Mouse (Mus musculus) limb, embryonic 14.5 days (tissue): ENCODE data around the gene Ankrd6. TPM values are rescaled to one million over a fixed set of nuclear protein-coding genes. Genes with fewer than 3 reads are reported as not detected.
A peak's percentile ranks its signal among the peaks of the same experiment; 100 is the strongest.

Source experiments
- ATAC-seq: fragments of 200-750 bp; cut with Nextera tagmentation; 2 replicates; pipeline ENCODE4 v1.8.0; 2017; ENCODE audit warnings: low read depth, moderate number of reproducible peaks, moderate TSS enrichment; ENCODE audit not compliant: low FRiP score
- DNase-seq: peaks from one replicate; pipeline ENCODE4 v3.0.0-alpha.2; 2015; ENCODE audit warnings: low spot score
- H3K27ac ChIP-seq: fragments of 300-500 bp; sonication (generic); replicated peaks from 2 replicates; pipeline ENCODE4 v1.5.1; 2014; ENCODE audit warnings: low read depth, mild to moderate bottlenecking, low read length, moderate library complexity, mixed read lengths
- H3K27me3 ChIP-seq: fragments of 300-500 bp; sonication (generic); 2 replicates; pipeline ENCODE4 v1.6.1; 2014; ENCODE audit warnings: low read length, mixed read lengths; ENCODE audit not compliant: control insufficient read depth, insufficient read depth
- H3K36me3 ChIP-seq: fragments of 300-500 bp; sonication (generic); 2 replicates; pipeline ENCODE4 v1.6.1; 2014; ENCODE audit warnings: mild to moderate bottlenecking, low read length, moderate library complexity, mixed read lengths; ENCODE audit not compliant: control insufficient read depth, insufficient read depth
- H3K4me1 ChIP-seq: fragments of 300-500 bp; sonication (generic); 2 replicates; pipeline ENCODE4 v1.6.1; 2014; ENCODE audit warnings: antibody characterized with exemption, low read length, mixed read lengths; ENCODE audit not compliant: control insufficient read depth, insufficient read depth
- H3K4me2 ChIP-seq: fragments of 300-500 bp; sonication (generic); replicated peaks from 2 replicates; pipeline ENCODE4 v1.6.1; 2014; ENCODE audit warnings: low read depth, mild to moderate bottlenecking, low read length, moderate library complexity; ENCODE audit not compliant: severe bottlenecking
- H3K4me3 ChIP-seq: fragments of 300-500 bp; sonication (generic); replicated peaks from 2 replicates; pipeline ENCODE4 v1.5.1; 2014; ENCODE audit warnings: low read length
- H3K9ac ChIP-seq: fragments of 300-500 bp; sonication (generic); 2 replicates; pipeline ENCODE4 v1.6.1; 2014; ENCODE audit warnings: mild to moderate bottlenecking, low read depth, low read length, moderate library complexity; ENCODE audit not compliant: severe bottlenecking
- H3K9me3 ChIP-seq: fragments of 300-500 bp; sonication (generic); 2 replicates; pipeline ENCODE4 v1.6.1; 2016; ENCODE audit warnings: low read length; ENCODE audit not compliant: control insufficient read depth
- POLR2A ChIP-seq: fragments of 200-500 bp; IDR thresholded peaks from 2 replicates; pipeline ENCODE4 v1.8.0; 2012; ENCODE audit warnings: inconsistent platforms, mild to moderate bottlenecking, moderate library complexity, borderline replicate concordance; ENCODE audit not compliant: insufficient read depth, insufficient read length; ENCODE audit errors: extremely low read depth
- WGBS: fragments of 180-500 bp; shearing (Covaris S2); extraction: QIAGEN DNeasy Blood & Tissue Kit; methylation state at CpG from one replicate; pipeline ENCODE4 v1.1.7; 2014; 5-methylcytosine and 5-hydroxymethylcytosine counted together
- polyA plus RNA-seq, 2 experiments: library from polyadenylated mRNA; depleted of rRNA in 1 of 2; stranded (reverse) in 1 of 2; unstranded in 1 of 2; fragments of >200 nt; fragmentation: Nextera tagmentation in 1 of 2; extraction: Ambion mirVana in 1 of 2; gene quantifications; 2 replicates each; pipeline versions ENCODE4 v1.2.1 to v1.2.3; 2012 to 2014

The Ankrd6 gene
- polyA plus RNA-seq, 2 experiments, result 4.9 to 10.9 TPM

DNA sequence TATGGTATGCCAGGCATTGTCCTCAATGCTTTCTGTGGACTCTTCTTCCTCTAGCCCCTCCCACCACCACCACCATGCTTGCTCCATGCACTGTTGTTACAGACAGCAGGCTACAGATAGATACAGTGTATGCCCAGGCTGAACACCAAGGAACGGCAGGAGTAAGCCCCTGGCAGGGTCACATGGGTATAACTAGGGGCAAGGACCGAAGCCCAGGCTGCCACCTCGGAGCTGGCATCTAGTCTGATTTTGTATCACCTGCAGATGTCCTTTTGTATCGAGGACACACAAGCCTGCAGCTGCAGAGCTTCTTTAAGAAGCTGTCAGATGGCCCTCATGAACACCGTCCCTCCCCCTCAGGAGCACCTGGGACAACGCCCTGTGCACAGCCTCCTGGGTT is 97.8 kb downstream of the Ankrd6 start:
- Histone ChIP-seq H3K4me1 (peaks cover 6% of the 10 kb centered on the region), H3K27me3 (no peaks in the 10 kb centered on the region), H3K9ac (no peak overlapping the region), H3K4me3 (no peak overlapping the region), H3K9me3 (no peaks in the 10 kb centered on the region), H3K4me2 (no peak overlapping the region), H3K36me3 (no peaks in the 10 kb centered on the region), H3K27ac (0 out of 2 replicates have a peak overlapping the region, but pooled peaks have one; percentile 13)
- 74% methylated on average over 6 of the region's 6 CpGs for WGBS
- no peak for TF ChIP-seq POLR2A
- ATAC-seq (no peak), DNase-seq (no peak)

DNA sequence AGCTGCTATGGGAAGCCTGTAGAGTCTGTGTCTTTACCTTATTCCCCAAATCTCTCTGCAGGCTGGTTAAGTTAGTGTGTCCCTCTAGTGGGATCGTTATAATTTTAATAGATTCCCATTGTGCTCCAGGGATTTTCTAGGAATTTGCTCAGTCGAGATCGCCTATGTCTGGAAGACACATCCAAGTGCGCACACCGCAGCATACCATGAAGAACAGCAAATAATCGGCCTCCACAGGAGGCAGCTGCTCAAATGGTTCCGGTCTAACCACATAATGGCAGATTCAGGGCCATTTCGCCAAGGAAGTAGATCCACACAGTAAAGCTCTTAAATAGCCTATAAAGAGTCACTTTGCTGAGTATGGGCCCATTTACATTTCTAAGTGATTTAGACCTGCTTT is 98.3 kb downstream of the Ankrd6 start:
- Histone ChIP-seq H3K27ac (no peak overlapping the region), H3K4me1 (peaks cover 6% of the 10 kb centered on the region), H3K36me3 (no peaks in the 10 kb centered on the region), H3K9ac (no peak overlapping the region), H3K4me2 (no peak overlapping the region), H3K9me3 (no peaks in the 10 kb centered on the region), H3K27me3 (no peaks in the 10 kb centered on the region), H3K4me3 (no peak overlapping the region)
- WGBS, result 40% methylated on average over 8 of the region's 8 CpGs
- TF ChIP-seq POLR2A, result no peak
- DNase-seq (no peak), ATAC-seq (no peak)

DNA sequence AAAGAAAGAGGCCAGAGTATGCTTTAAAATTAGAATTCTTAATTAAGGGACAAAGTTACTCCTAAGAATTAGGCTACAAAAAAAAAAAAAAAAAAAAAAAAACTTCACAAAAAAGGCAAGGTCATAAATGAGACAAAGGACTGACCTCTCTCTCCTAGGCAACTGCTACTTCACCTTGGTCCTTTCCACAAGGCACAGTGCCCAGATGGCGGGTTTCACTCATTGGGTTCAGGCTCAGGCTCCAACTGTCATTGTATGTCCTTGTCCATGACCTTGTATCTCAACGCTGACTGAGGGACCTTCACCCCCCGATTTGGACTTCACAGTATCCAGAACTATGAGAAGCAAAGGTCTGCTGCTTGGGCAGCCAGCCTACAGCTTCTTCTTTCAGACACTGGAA is 112.2 kb downstream of the Ankrd6 start:
- H3K9me3 ChIP-seq, result no peaks in the 10 kb centered on the region
- no peak overlapping the region for H3K4me3 ChIP-seq
- H3K36me3 ChIP-seq, result no peaks in the 10 kb centered on the region
- H3K27me3 ChIP-seq, result no peaks in the 10 kb centered on the region
- H3K9ac ChIP-seq, result no peak overlapping the region
- no peak for DNase-seq
- 88% methylated on average over 3 of the region's 3 CpGs for WGBS
- H3K27ac ChIP-seq, result no peak overlapping the region
- TF ChIP-seq POLR2A, result no peak
- no peak for ATAC-seq
- H3K4me1 ChIP-seq, result no peaks in the 10 kb centered on the region
- no peak overlapping the region for H3K4me2 ChIP-seq

DNA sequence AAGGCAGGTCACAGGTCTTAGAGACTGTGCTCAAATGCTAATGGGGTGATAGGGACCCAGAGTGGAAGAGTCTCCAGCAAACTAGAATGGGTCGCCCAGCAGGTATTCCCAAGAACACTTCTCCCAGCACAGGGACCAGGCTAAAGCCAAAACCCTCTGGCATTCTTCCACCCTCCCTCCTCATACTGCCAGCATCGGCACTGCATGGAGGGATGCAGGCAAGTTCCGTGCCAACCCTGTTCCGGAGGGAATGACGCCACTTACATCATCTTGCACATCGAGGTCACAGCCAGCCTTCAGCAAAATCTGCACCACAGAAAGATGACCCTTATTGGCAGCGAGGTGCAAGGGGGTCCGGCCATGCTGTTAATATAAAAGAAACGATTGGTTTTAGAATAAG is 114.6 kb downstream of the Ankrd6 start:
- Histone ChIP-seq H3K9me3 (no peaks in the 10 kb centered on the region), H3K9ac (no peak overlapping the region), H3K4me1 (no peaks in the 10 kb centered on the region), H3K27me3 (no peaks in the 10 kb centered on the region), H3K36me3 (no peaks in the 10 kb centered on the region), H3K4me2 (no peak overlapping the region), H3K4me3 (no peak overlapping the region), H3K27ac (no peak overlapping the region)
- TF ChIP-seq POLR2A, result no peak
- ATAC-seq (no peak), DNase-seq (no peak)
- 94% methylated on average over 9 of the region's 9 CpGs for WGBS

DNA sequence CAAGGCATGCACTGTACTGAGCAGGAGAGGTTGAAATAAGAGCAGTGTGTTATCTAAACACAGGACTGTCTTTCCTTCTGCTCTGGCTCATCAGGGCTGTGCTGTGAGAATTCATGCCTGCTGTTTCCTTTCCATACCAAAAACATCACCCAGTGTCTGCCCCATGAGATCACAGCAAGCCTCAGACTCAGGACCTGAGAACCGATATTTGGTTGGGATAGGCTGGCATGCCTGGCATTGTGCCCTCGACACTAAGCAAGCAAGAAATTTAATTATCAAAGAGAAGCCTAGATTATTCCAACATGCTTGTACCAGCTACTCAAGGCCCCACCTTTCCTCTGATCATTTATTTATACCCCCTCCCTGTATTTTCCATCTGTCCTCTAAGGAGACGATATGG is 116.1 kb downstream of the Ankrd6 start:
- Histone ChIP-seq H3K9ac (no peak overlapping the region), H3K4me3 (no peak overlapping the region), H3K4me1 (no peaks in the 10 kb centered on the region), H3K9me3 (no peaks in the 10 kb centered on the region), H3K27ac (no peak overlapping the region), H3K4me2 (0 out of 2 replicates have a peak overlapping the region, but pooled peaks have one; percentile 41), H3K27me3 (no peaks in the 10 kb centered on the region), H3K36me3 (no peaks in the 10 kb centered on the region)
- 84% methylated on average over 3 of the region's 3 CpGs for WGBS
- no peak for DNase-seq
- no peak for ATAC-seq
- TF ChIP-seq POLR2A, result no peak

DNA sequence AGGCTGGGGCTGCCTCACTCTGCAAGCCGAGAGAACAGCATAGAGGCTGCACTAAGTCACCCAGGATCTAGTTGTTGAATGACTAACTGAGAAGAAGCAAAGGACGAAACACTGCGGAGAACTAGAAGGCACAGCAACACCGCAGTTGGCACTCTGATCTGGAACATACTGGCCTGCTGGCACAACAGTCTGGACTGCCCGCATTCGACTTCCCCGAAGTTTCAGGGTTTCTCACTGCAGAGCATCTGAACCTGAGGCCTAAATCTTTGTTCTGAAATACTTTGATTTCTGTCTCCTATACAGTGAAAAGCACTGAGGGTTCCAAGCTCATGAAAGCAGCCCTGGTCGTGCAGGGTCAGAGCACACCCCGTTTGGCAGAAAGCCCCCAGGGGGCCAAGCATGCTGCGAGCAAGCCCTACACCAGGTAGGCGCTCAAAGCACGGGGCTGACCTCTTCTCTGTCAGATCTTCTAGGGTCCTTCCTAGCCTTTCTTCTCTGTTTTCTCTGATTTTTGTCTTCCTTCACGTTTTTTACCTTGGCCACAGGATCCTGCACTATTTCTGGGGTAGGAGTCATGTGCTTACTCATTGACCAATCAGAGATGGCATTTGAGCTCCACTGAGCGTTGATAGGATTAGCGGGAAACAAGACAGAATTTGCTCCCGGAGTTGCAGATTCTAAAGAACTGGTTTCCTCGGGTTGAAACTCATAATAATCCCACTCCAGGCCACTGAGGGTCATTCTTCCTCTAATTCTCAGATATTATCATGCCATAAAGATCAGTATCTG is 117.0 kb downstream of the Ankrd6 start:
- Histone ChIP-seq H3K4me2 (peak overlapping the region; percentile 41), H3K36me3 (no peaks in the 10 kb centered on the region), H3K4me3 (0 out of 2 replicates have a peak overlapping the region, but pooled peaks have one; percentile 20), H3K4me1 (no peaks in the 10 kb centered on the region), H3K9ac (no peak overlapping the region), H3K9me3 (no peaks in the 10 kb centered on the region), H3K27me3 (no peaks in the 10 kb centered on the region), H3K27ac (no peak overlapping the region)
- TF ChIP-seq POLR2A, result no peak
- ATAC-seq, result no peak
- DNase-seq, result peak; percentile 26
- WGBS, result 52% methylated on average over 17 of the region's 17 CpGs
